Mouse (Mus musculus) olfactory bulb, adult 2 months (tissue): ENCODE data around the gene Cryab.

ENCODE experiments used
- CTCF ChIP-seq: fragments of 200-500 bp; IDR thresholded peaks from 2 replicates; pipeline ENCODE4 v1.5.1; 2012; ENCODE audit warnings: low read depth, mild to moderate bottlenecking, low read length, moderate library complexity; ENCODE audit not compliant: insufficient read depth
- POLR2A ChIP-seq: fragments of 200-500 bp; IDR thresholded peaks from 2 replicates; pipeline ENCODE4 v1.6.1; 2012; ENCODE audit warnings: mild to moderate bottlenecking, low read depth, low read length, moderate library complexity; ENCODE audit not compliant: insufficient read depth

DNA sequence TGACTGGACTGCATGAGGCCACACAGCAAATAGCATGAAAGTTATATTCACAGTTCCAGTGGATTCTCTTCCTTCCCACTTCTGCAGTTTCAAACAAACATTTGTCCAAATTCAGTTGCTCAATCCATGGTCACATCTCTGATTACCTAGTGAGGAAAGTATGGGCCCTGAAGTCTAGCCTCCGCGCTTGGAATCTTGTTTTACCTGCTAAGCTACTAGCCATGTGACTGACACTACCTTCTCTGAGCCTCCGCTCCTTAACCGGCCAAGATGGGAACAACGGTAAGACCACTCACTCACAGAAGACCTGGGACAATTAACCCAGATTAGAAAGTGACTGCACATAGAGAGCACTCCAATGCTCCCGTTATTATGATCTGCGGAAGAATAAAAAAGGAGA is 5.3 kb upstream of the Cryab start:
- TF ChIP-seq POLR2A, result no peak
- TF ChIP-seq CTCF, result no peak
